Mouse (Mus musculus) fat pad, adult 2 months (tissue): ENCODE results near the gene Fam178b.
"Not testable (repeated sequence)": the region's sequence is repeated elsewhere in the genome, so short reads cannot be mapped to it uniquely, and the experiment has no call there.

Experiments
- DNase-seq: peaks from one replicate; pipeline ENCODE4 v3.0.0-alpha.2; 2011; ENCODE audit warnings: low read depth, low spot score; ENCODE audit errors: extremely low read depth

The Fam178b gene

GRCm38 (mm10) chr1:36631391-36631790 lies 51.6 kb downstream of the Fam178b start:
- DNase-seq = no peak

GRCm38 (mm10) chr1:36630053-36630739 lies 52.8 kb downstream of the Fam178b start:
- no peak for DNase-seq

- no peak for DNase-seq
Measured at GRCm38 (mm10) chr1:36628585-36628984, 54.4 kb downstream of the Fam178b start.

- no peak for DNase-seq
Measured at GRCm38 (mm10) chr1:36625442-36625841, 57.5 kb downstream of the Fam178b start.

GRCm38 (mm10) chr1:36615958-36616357 lies 67.0 kb downstream of the Fam178b start:
- not testable (repeated sequence) for DNase-seq

- no peak for DNase-seq
Measured at GRCm38 (mm10) chr1:36615188-36615587, 67.8 kb downstream of the Fam178b start.

- DNase-seq = no peak
Measured at GRCm38 (mm10) chr1:36614584-36614983, 68.4 kb downstream of the Fam178b start.

GRCm38 (mm10) chr1:36613374-36613895 lies 69.5 kb downstream of the Fam178b start:
- no peak for DNase-seq

GRCm38 (mm10) chr1:36612362-36612761 lies 70.6 kb downstream of the Fam178b start:
- DNase-seq = no peak

GRCm38 (mm10) chr1:36611449-36612123 lies 71.4 kb downstream of the Fam178b start:
- no peak for DNase-seq

GRCm38 (mm10) chr1:36608211-36608610 lies 74.8 kb downstream of the Fam178b start:
- DNase-seq = no peak

GRCm38 (mm10) chr1:36606951-36607350 lies 76.0 kb downstream of the Fam178b start:
- no peak for DNase-seq

GRCm38 (mm10) chr1:36604254-36605156 lies 78.5 kb downstream of the Fam178b start:
- DNase-seq = no peak

GRCm38 (mm10) chr1:36603361-36603760 lies 79.6 kb downstream of the Fam178b start:
- peak; percentile 86 for DNase-seq

GRCm38 (mm10) chr1:36602271-36602670 lies 80.7 kb downstream of the Fam178b start:
- no peak for DNase-seq

- no peak for DNase-seq
Measured at GRCm38 (mm10) chr1:36598411-36598810, 84.6 kb downstream of the Fam178b start.

- DNase-seq = no peak
Measured at GRCm38 (mm10) chr1:36596114-36596513, 86.9 kb downstream of the Fam178b start.

- no peak for DNase-seq
Measured at GRCm38 (mm10) chr1:36595167-36595931, 87.6 kb downstream of the Fam178b start.

GRCm38 (mm10) chr1:36593099-36593498 lies 89.9 kb downstream of the Fam178b start:
- no peak for DNase-seq

- DNase-seq = no peak
Measured at GRCm38 (mm10) chr1:36591408-36591807, 91.6 kb downstream of the Fam178b start.

GRCm38 (mm10) chr1:36590664-36591063 lies 92.3 kb downstream of the Fam178b start:
- DNase-seq = no peak
